Mouse (Mus musculus) frontal cortex, adult (tissue): ENCODE measurements around the gene Arl6ip1.

ENCODE experiments used
- ATAC-seq: cut with Nextera tagmentation; 2 replicates; pipeline ENCODE4 v1.9.2; 2017; ENCODE audit warnings: mild to moderate bottlenecking, moderate library complexity, mixed read lengths; ENCODE audit not compliant: low TSS enrichment

Arl6ip1 gene

GRCm38 (mm10) chr7:118116787-118117538 is 12.5 kb downstream of the Arl6ip1 start:
- ATAC-seq, result no peak

- ATAC-seq, result peak; percentile 91
Measured at GRCm38 (mm10) chr7:118115877-118116568, 13.4 kb downstream of the Arl6ip1 start, which contains the start of gene Rps15a. Gene Rps15a (minus strand): TSS chr7:118116188.

GRCm38 (mm10) chr7:118115533-118115876 is 14.0 kb downstream of the Arl6ip1 start:
- peak; percentile 26; the same call in 1 of the 2 replicates for ATAC-seq

- ATAC-seq, result no peak
Measured at GRCm38 (mm10) chr7:118113541-118114297, 15.7 kb downstream of the Arl6ip1 start.

GRCm38 (mm10) chr7:118111128-118111527 is 18.3 kb downstream of the Arl6ip1 start:
- no peak for ATAC-seq

GRCm38 (mm10) chr7:118107671-118108070 is 21.8 kb downstream of the Arl6ip1 start:
- no peak for ATAC-seq

- 0 out of 2 replicates have a peak, but pooled peaks have one; percentile 33 for ATAC-seq
Measured at GRCm38 (mm10) chr7:118104458-118105052, 24.9 kb downstream of the Arl6ip1 start.

- ATAC-seq, result 0 out of 2 replicates have a peak, but pooled peaks have one; percentile 18
Measured at GRCm38 (mm10) chr7:118103462-118104379, 25.7 kb downstream of the Arl6ip1 start.

- no peak for ATAC-seq
Measured at GRCm38 (mm10) chr7:118102678-118103461, 26.6 kb downstream of the Arl6ip1 start.

- ATAC-seq, result peak; percentile 58
Measured at GRCm38 (mm10) chr7:118102231-118102630, 27.2 kb downstream of the Arl6ip1 start.

GRCm38 (mm10) chr7:118097615-118098014 is 31.8 kb downstream of the Arl6ip1 start:
- no peak for ATAC-seq

GRCm38 (mm10) chr7:118079987-118080386 is 49.5 kb downstream of the Arl6ip1 start:
- ATAC-seq, result no peak

GRCm38 (mm10) chr7:118079097-118079496 is 50.4 kb downstream of the Arl6ip1 start:
- ATAC-seq, result no peak
